Mouse (Mus musculus): ENCODE data around the gene Chchd10. TPM values are rescaled to one million over a fixed set of nuclear protein-coding genes. Genes with fewer than 3 reads are reported as not detected.

The Chchd10 gene
- total RNA-seq, 4 experiments from 2014 or later = 356 to 427 (median 392) TPM

GRCm38 (mm10) chr10:75921726-75922560, 11.0 kb upstream of the Chchd10 start:
- peak in 1 of 2 experiments; percentile 34 for DNase-seq (ENCODE audit: low spot score in 2 of 2)

- DNase-seq (ENCODE audit: low spot score in 2 of 2) = no peak
Observed at GRCm38 (mm10) chr10:75924324-75924723, 8.6 kb upstream of the Chchd10 start.

GRCm38 (mm10) chr10:75926396-75926795, 6.5 kb upstream of the Chchd10 start:
- no peak for DNase-seq (ENCODE audit: low spot score in 2 of 2)

- no peak for DNase-seq (ENCODE audit: low spot score in 2 of 2)
Observed at GRCm38 (mm10) chr10:75930304-75930703, 2.6 kb upstream of the Chchd10 start.

- no peak for DNase-seq (ENCODE audit: low spot score in 2 of 2)
Observed at GRCm38 (mm10) chr10:75931311-75931710, 1.6 kb upstream of the Chchd10 start.

- DNase-seq (ENCODE audit: low spot score in 2 of 2) = no peak
Observed at GRCm38 (mm10) chr10:75932081-75932678, 750 bp upstream of the Chchd10 start.

- no peak for DNase-seq (ENCODE audit: low spot score in 2 of 2)
Observed at GRCm38 (mm10) chr10:75934991-75935390, 2.1 kb downstream of the Chchd10 start.

GRCm38 (mm10) chr10:75935680-75936541, 3.0 kb downstream of the Chchd10 start, which contains the start of gene Mmp11:
TSS of gene Mmp11 (minus strand) at chr10:75936496.
- peak; percentile 69 to 72 for DNase-seq (ENCODE audit: low spot score in 2 of 2)

GRCm38 (mm10) chr10:75936909-75937667, 4.2 kb downstream of the Chchd10 start:
- no peak for DNase-seq (ENCODE audit: low spot score in 2 of 2)

- no peak for DNase-seq (ENCODE audit: low spot score in 2 of 2)
Observed at GRCm38 (mm10) chr10:75937851-75938643, 5.1 kb downstream of the Chchd10 start.

GRCm38 (mm10) chr10:75939481-75940234, 6.7 kb downstream of the Chchd10 start:
- peak in 1 of 2 experiments; percentile 47 for DNase-seq (ENCODE audit: low spot score in 2 of 2)

- DNase-seq (ENCODE audit: low spot score in 2 of 2) = no peak
Observed at GRCm38 (mm10) chr10:75940520-75940919, 7.6 kb downstream of the Chchd10 start, which contains the start of gene Gm867. TSS of gene Gm867 (minus strand) at chr10:75940672.

GRCm38 (mm10) chr10:75941042-75941824, 8.3 kb downstream of the Chchd10 start:
- no peak for DNase-seq (ENCODE audit: low spot score in 2 of 2)

GRCm38 (mm10) chr10:75942736-75943477, 10.0 kb downstream of the Chchd10 start, which contains the start of gene Vpreb3:
TSS of gene Vpreb3 (plus strand) at chr10:75943057.
- DNase-seq (ENCODE audit: low spot score in 2 of 2) = no peak

- no peak for DNase-seq (ENCODE audit: low spot score in 2 of 2)
Observed at GRCm38 (mm10) chr10:75944066-75944772, 11.3 kb downstream of the Chchd10 start.

- no peak for DNase-seq (ENCODE audit: low spot score in 2 of 2)
Observed at GRCm38 (mm10) chr10:75945213-75945612, 12.3 kb downstream of the Chchd10 start.

- DNase-seq (ENCODE audit: low spot score in 2 of 2) = no peak
Observed at GRCm38 (mm10) chr10:75945896-75946295, 13.0 kb downstream of the Chchd10 start.

Data from left cerebral cortex, adult 8-10 months (tissue).